Mouse (Mus musculus) hindbrain, embryonic 13.5 days (tissue): ENCODE results near the gene Tceal5. TPM values are rescaled to one million over a fixed set of nuclear protein-coding genes. Genes with fewer than 3 reads are reported as not detected.

ENCODE experiments used
- ATAC-seq: fragments of 200-750 bp; cut with Nextera tagmentation; 2 replicates; pipeline ENCODE4 v1.8.0; 2017; ENCODE audit warnings: moderate TSS enrichment; ENCODE audit not compliant: low FRiP score
- H3K27ac ChIP-seq: fragments of 300-500 bp; sonication (generic); 2 replicates; pipeline ENCODE4 v1.5.1; 2015; ENCODE audit warnings: inconsistent platforms, mild to moderate bottlenecking, moderate library complexity
- H3K27me3 ChIP-seq: fragments of 300-500 bp; sonication (generic); 2 replicates; pipeline ENCODE4 v1.6.1; 2015; ENCODE audit warnings: mild to moderate bottlenecking, inconsistent platforms
- H3K36me3 ChIP-seq: fragments of 300-500 bp; sonication (generic); 2 replicates; pipeline ENCODE4 v1.6.1; 2015; ENCODE audit warnings: mild to moderate bottlenecking, inconsistent platforms
- H3K4me1 ChIP-seq: fragments of 300-500 bp; sonication (generic); replicated peaks from 2 replicates; pipeline ENCODE4 v1.6.1; 2015; ENCODE audit warnings: inconsistent platforms
- H3K4me2 ChIP-seq: fragments of 300-500 bp; sonication (generic); 2 replicates; pipeline ENCODE4 v1.6.1; 2015; ENCODE audit warnings: inconsistent platforms, mild to moderate bottlenecking, moderate library complexity
- H3K4me3 ChIP-seq: fragments of 300-500 bp; sonication (generic); 2 replicates; pipeline ENCODE4 v1.5.1; 2015; ENCODE audit warnings: mild to moderate bottlenecking, inconsistent platforms
- H3K9ac ChIP-seq: fragments of 300-500 bp; sonication (generic); 2 replicates; pipeline ENCODE4 v1.6.1; 2015; ENCODE audit warnings: mild to moderate bottlenecking, inconsistent platforms
- H3K9me3 ChIP-seq: fragments of 300-500 bp; sonication (generic); 2 replicates; pipeline ENCODE4 v1.6.1; 2016; ENCODE audit warnings: inconsistent platforms
- WGBS: fragments of 180-500 bp; shearing (Covaris S2); methylation state at CpG from one replicate; pipeline ENCODE4 v1.1.7; 2015; 5-methylcytosine and 5-hydroxymethylcytosine counted together
- microRNA-seq: library from miRNA; unstranded; fragments of <30 nt; microRNA quantifications from one replicate; pipeline ENCODE4, GENCODE M21; 2016
- polyA plus RNA-seq: library from polyadenylated mRNA; unstranded; fragments of >200 nt; fragmentation: Nextera tagmentation; extraction: Ambion mirVana; gene quantifications from 2 replicates; pipeline ENCODE4 v1.2.1, GENCODE M21; 2015

Tceal5 gene
- polyA plus RNA-seq, 1 experiment from 2014 or later = 24.5 TPM

DNA sequence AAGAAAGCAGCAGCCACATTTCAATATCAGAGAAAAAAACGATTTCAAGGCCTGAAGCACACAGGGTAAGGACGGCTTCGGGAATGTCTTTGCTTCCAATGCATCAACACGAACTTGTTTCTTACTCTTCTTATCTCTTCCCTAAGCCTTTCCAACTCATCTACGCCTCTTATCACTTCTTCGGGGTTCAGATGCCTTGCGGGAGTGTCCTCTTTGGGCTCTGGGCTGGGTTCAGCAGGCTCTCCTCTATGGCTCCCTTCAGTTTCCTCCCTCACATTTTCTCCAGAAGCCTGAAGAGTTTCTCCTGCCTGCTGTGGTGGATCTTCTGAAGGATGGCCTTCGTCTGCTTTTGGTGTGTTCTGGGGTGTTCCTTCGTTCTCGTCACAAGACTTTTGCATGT, 33.1 kb downstream of the Tceal5 start:
- Histone ChIP-seq H3K4me3 (peak overlapping the region; percentile 53), H3K27ac (no peak overlapping the region), H3K9me3 (no peaks in the 10 kb centered on the region), H3K4me2 (peak overlapping the region; percentile 57), H3K36me3 (no peaks in the 10 kb centered on the region), H3K4me1 (peaks cover 4% of the 10 kb centered on the region), H3K9ac (no peak overlapping the region), H3K27me3 (0 out of 2 replicates have a peak, but pooled peaks cover 5% of the 10 kb centered on the region)
- WGBS = 64% methylated on average over 10 of the region's 10 CpGs
- no peak for ATAC-seq

Small RNA genes within 50 kb of the gene (microRNA-seq; reads per million reads assigned to microRNA genes)
- not detected for gene Mir6383

Other genes with a start within 250 kb of the Tceal5 start
- gene Arxes2, start 210.1 kb downstream of the Tceal5 start, polyA plus RNA-seq = 228 and 234 TPM in 2 replicates
- 99.3 and 100 TPM in 2 replicates for gene Arxes1, start 170.5 kb downstream of the Tceal5 start, polyA plus RNA-seq
- 612 and 622 TPM in 2 replicates for gene Bex2, start 135.6 kb downstream of the Tceal5 start, polyA plus RNA-seq
- gene Nxf3, start 118.6 kb downstream of the Tceal5 start, polyA plus RNA-seq = not detected in 2 replicates
- 107 and 114 TPM in 2 replicates for gene Bex4, start 64.9 kb downstream of the Tceal5 start, polyA plus RNA-seq
- 141 and 144 TPM in 2 replicates for gene Tceal8, start 31.5 kb downstream of the Tceal5 start, polyA plus RNA-seq
- 1.4 and 2.5 TPM in 2 replicates for gene Tceal7, start 10.9 kb upstream of the Tceal5 start, polyA plus RNA-seq
- gene Bex1, start 11.6 kb upstream of the Tceal5 start, polyA plus RNA-seq = 199 and 209 TPM in 2 replicates
- gene Tceal9, start 41.2 kb upstream of the Tceal5 start, polyA plus RNA-seq = 323 and 327 TPM in 2 replicates
- 724 and 725 TPM in 2 replicates for gene Bex3, start 66.4 kb upstream of the Tceal5 start, polyA plus RNA-seq